Mouse (Mus musculus): Measurements from ENCODE around the gene Thoc6. TPM values are rescaled to one million over a fixed set of nuclear protein-coding genes. Genes with fewer than 3 reads are reported as not detected.
A peak's percentile ranks its signal among the peaks of the same experiment; 100 is the strongest.

Gene Thoc6
- total and polyA plus RNA-seq, 2 experiments from 2014 or later: 23.2 to 35.2 TPM

DNA sequence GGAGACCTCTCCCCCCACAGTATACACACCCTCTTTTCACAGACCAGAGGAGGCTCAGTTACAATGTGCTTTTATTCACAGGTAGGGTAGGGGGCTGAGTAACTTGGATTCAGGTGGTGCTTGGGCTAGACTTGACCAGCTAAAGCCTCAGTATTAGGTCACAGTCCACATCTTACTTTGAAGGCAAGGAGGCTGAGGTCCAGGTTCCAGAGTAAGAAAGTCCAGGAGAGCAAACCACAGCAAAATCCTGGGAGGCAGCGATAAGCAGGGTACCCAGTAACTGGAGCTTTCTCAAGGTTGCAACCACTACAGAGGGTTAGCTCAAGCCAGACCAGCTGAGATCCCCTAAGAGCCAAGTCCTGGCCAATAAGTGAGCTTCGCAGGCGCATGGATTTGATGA lies 8.8 kb upstream of the Thoc6 start:
- Histone ChIP-seq H3K9me3 (replicated peaks; ENCODE audit: control insufficient read depth, low read length) (no peaks in the 10 kb centered on the region), H3K27ac (ENCODE audit: low read depth) (no peak overlapping the region), H3K4me2 (ENCODE audit: low read depth, low read length) (no peak overlapping the region), H3K4me1 (ENCODE audit: control insufficient read depth, insufficient read depth) (0 out of 2 replicates have a peak, but pooled peaks cover 3% of the 10 kb centered on the region), H3K4me3 (ENCODE audit: low read depth, low read length) (no peak overlapping the region), H3K27me3 (ENCODE audit: control insufficient read depth, insufficient read depth, low read length) (peaks cover 68% of the 10 kb centered on the region), H3K36me3 (replicated peaks; ENCODE audit: control insufficient read depth, insufficient read depth, low read length) (no peaks in the 10 kb centered on the region), H3K9ac (replicated peaks; ENCODE audit: low read depth, low read length) (no peak overlapping the region)
- ATAC-seq (ENCODE audit: insufficient read depth, low read depth) (no peak), DNase-seq (ENCODE audit: low spot score) (no peak)
- WGBS: 62% methylated on average over 3 of the region's 3 CpGs
- TF ChIP-seq CTCF (IDR thresholded peaks at IDR 0.05; ENCODE audit: low read depth) (no peak), EP300 (IDR thresholded peaks at IDR 0.05; ENCODE audit: low read depth) (no peak)

DNA sequence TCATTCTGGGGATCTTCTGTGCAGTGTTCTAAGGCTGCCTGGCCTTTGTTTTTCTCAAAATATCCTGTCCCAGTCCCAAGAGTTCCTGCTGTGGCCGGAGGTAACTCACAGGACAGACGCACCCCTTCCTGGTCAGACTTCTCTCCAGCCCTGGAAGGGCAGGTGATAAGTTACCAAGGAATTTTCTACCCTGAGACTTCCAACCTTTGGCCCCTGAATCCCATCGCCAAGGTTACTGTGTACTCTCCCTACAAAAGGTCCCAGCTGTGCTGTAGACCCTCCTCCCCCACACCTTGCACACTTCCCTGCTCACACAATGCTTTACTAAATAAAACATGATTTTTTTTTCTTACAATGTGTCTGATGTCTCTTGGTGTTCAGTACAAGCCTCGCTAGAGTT lies 8.4 kb upstream of the Thoc6 start:
- DNase-seq (ENCODE audit: low spot score) (no peak), ATAC-seq (ENCODE audit: insufficient read depth, low read depth) (no peak)
- no peak for TF ChIP-seq CTCF (IDR thresholded peaks at IDR 0.05; ENCODE audit: low read depth)
- no peak for TF ChIP-seq EP300 (IDR thresholded peaks at IDR 0.05; ENCODE audit: low read depth)
- Histone ChIP-seq H3K4me3 (ENCODE audit: low read depth, low read length) (no peak overlapping the region), H3K27me3 (ENCODE audit: control insufficient read depth, insufficient read depth, low read length) (peaks cover 68% of the 10 kb centered on the region), H3K36me3 (replicated peaks; ENCODE audit: control insufficient read depth, insufficient read depth, low read length) (no peaks in the 10 kb centered on the region), H3K27ac (ENCODE audit: low read depth) (no peak overlapping the region), H3K4me1 (ENCODE audit: control insufficient read depth, insufficient read depth) (0 out of 2 replicates have a peak, but pooled peaks cover 3% of the 10 kb centered on the region), H3K9me3 (replicated peaks; ENCODE audit: control insufficient read depth, low read length) (no peaks in the 10 kb centered on the region), H3K4me2 (ENCODE audit: low read depth, low read length) (no peak overlapping the region), H3K9ac (replicated peaks; ENCODE audit: low read depth, low read length) (no peak overlapping the region)
- 53% methylated on average over 4 of the region's 4 CpGs for WGBS

DNA sequence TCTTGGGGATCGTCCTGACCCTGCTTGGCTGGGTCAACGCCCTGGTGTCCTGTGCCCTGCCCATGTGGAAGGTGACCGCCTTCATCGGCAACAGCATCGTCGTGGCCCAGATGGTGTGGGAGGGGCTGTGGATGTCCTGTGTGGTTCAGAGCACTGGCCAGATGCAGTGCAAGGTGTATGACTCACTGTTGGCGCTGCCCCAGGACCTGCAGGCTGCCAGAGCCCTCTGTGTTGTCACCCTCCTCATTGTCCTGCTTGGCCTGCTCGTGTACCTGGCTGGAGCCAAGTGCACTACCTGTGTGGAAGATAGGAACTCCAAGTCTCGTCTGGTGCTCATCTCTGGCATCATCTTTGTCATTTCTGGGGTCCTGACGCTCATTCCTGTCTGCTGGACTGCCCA lies 7.4 kb upstream of the Thoc6 start:
- no peaks in the 10 kb centered on the region for H3K36me3 ChIP-seq (replicated peaks; ENCODE audit: control insufficient read depth, insufficient read depth, low read length)
- H3K4me2 ChIP-seq (ENCODE audit: low read depth, low read length): no peak overlapping the region
- no peak overlapping the region for H3K4me3 ChIP-seq (ENCODE audit: low read depth, low read length)
- peaks cover 68% of the 10 kb centered on the region for H3K27me3 ChIP-seq (ENCODE audit: control insufficient read depth, insufficient read depth, low read length)
- no peaks in the 10 kb centered on the region for H3K9me3 ChIP-seq (replicated peaks; ENCODE audit: control insufficient read depth, low read length)
- no peak overlapping the region for H3K27ac ChIP-seq (ENCODE audit: low read depth)
- TF ChIP-seq CTCF (IDR thresholded peaks at IDR 0.05; ENCODE audit: low read depth) (no peak), EP300 (IDR thresholded peaks at IDR 0.05; ENCODE audit: low read depth) (no peak)
- ATAC-seq (ENCODE audit: insufficient read depth, low read depth) (no peak), DNase-seq (ENCODE audit: low spot score) (no peak)
- 54% methylated on average over 10 of the region's 10 CpGs for WGBS
- no peak overlapping the region for H3K9ac ChIP-seq (replicated peaks; ENCODE audit: low read depth, low read length)
- H3K4me1 ChIP-seq (ENCODE audit: control insufficient read depth, insufficient read depth): 0 out of 2 replicates have a peak, but pooled peaks cover 5% of the 10 kb centered on the region

DNA sequence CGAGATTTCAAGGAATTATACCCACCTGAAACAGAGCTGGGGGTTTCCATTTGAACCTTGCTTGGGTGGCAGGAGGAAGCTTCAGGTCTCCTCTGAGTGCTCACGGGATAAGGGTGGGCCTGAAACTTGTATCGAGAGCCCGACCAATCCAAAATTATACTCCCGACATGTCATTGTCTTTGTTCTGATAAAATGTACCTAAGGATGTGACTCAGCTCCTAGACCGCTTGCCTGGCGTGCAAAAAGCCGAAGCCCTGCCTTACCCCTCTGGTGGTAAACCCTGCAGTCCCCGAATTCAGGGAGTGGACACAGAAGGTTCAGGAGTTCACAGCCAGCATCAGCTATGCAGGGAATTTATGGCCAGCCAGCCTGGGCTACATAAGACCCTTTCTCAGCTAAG lies 6.7 kb upstream of the Thoc6 start:
- H3K36me3 ChIP-seq (replicated peaks; ENCODE audit: control insufficient read depth, insufficient read depth, low read length): 0 out of 2 replicates have a peak, but pooled peaks cover 3% of the 10 kb centered on the region
- H3K4me3 ChIP-seq (ENCODE audit: low read depth, low read length): no peak overlapping the region
- no peak for TF ChIP-seq EP300 (IDR thresholded peaks at IDR 0.05; ENCODE audit: low read depth)
- no peak for TF ChIP-seq CTCF (IDR thresholded peaks at IDR 0.05; ENCODE audit: low read depth)
- WGBS: 62% methylated on average over 9 of the region's 9 CpGs
- H3K9me3 ChIP-seq (replicated peaks; ENCODE audit: control insufficient read depth, low read length): no peaks in the 10 kb centered on the region
- no peak overlapping the region for H3K27ac ChIP-seq (ENCODE audit: low read depth)
- H3K4me1 ChIP-seq (ENCODE audit: control insufficient read depth, insufficient read depth): peaks cover 13% of the 10 kb centered on the region; the same call in 1 of the 2 replicates
- no peak overlapping the region for H3K9ac ChIP-seq (replicated peaks; ENCODE audit: low read depth, low read length)
- DNase-seq (ENCODE audit: low spot score): no peak
- no peak overlapping the region for H3K4me2 ChIP-seq (ENCODE audit: low read depth, low read length)
- H3K27me3 ChIP-seq (ENCODE audit: control insufficient read depth, insufficient read depth, low read length): peaks cover 68% of the 10 kb centered on the region
- no peak for ATAC-seq (ENCODE audit: insufficient read depth, low read depth)

DNA sequence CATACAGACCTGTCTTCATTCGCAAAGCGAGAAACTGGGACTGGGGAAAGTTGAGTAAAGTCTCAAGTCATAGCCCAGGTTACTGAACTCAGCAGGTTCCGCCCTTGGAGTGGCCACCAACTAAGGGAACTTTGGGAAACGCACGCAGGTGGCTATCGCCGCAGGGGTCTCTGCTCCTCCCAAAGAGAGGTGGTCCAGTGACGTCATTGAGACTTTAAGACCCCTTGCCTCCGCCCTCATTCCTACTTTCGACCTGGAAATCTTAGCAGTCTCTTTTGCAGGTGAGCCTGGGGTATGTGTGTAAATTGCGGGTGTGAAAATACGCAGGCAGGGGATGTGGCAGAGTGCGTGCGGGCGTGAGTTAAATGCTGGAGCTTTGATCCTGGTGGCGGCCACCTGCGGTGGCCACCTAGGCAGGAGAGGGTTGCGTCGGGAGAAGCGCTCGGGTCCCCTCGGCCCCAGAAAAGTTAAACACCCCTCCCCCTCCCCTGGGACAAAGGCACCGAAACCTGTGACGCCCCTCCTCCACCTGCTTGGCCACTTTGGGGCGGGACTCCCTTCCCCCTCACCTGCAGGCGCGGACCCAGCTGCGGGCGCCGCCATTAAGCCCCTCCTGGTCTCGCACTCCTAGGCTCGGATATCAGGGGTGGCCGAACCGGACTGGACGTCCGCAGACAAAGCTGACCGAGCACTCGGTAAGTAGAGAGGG lies 5.6 kb upstream of the Thoc6 start, which contains the start of gene Cldn6:
Gene Cldn6, plus strand, starts transcription at position 123 of the 709 bp plus-strand sequence.
- ATAC-seq (ENCODE audit: insufficient read depth, low read depth) (no peak), DNase-seq (ENCODE audit: low spot score) (no peak)
- peak within 1 kb of the TSS; percentile 26 for H3K4me3 ChIP-seq (ENCODE audit: low read depth, low read length)
- H3K27me3 ChIP-seq (ENCODE audit: control insufficient read depth, insufficient read depth, low read length): peaks cover 63% of the 10 kb centered on the region
- no peak within 1 kb of the TSS for H3K9ac ChIP-seq (replicated peaks; ENCODE audit: low read depth, low read length)
- WGBS: 5% methylated on average over 38 of the region's 38 CpGs
- no peaks in the 10 kb centered on the region for H3K9me3 ChIP-seq (replicated peaks; ENCODE audit: control insufficient read depth, low read length)
- H3K4me1 ChIP-seq (ENCODE audit: control insufficient read depth, insufficient read depth): peaks cover 23% of the 10 kb centered on the region; the same call in 1 of the 2 replicates
- H3K4me2 ChIP-seq (ENCODE audit: low read depth, low read length): peak within 1 kb of the TSS; percentile 40; the same call in 1 of the 2 replicates
- TF ChIP-seq CTCF (IDR thresholded peaks at IDR 0.05; ENCODE audit: low read depth): no peak
- TF ChIP-seq EP300 (IDR thresholded peaks at IDR 0.05; ENCODE audit: low read depth): no peak
- H3K27ac ChIP-seq (ENCODE audit: low read depth): no peak within 1 kb of the TSS
- H3K36me3 ChIP-seq (replicated peaks; ENCODE audit: control insufficient read depth, insufficient read depth, low read length): 0 out of 2 replicates have a peak, but pooled peaks cover 4% of the 10 kb centered on the region

Measured in heart, postnatal 0 days (tissue).